Mouse (Mus musculus) embryonic fibroblast, embryonic 13.5 days (primary cell): Measurements from ENCODE around the gene Fdxr. TPM values are rescaled to one million over a fixed set of nuclear protein-coding genes. Genes with fewer than 3 reads are reported as not detected.
A peak's percentile ranks its signal among the peaks of the same experiment; 100 is the strongest.

ENCODE experiments used
- H3K27ac ChIP-seq: 2 replicates; pipeline ENCODE4 v1.5.1; 2012; ENCODE audit warnings: low read length, control low read depth, inconsistent platforms; ENCODE audit not compliant: insufficient read depth
- H3K4me1 ChIP-seq: 2 replicates; pipeline ENCODE4 v1.6.1; 2011; ENCODE audit warnings: low read length; ENCODE audit not compliant: control insufficient read depth, insufficient read depth
- H3K4me3 ChIP-seq: 2 replicates; pipeline ENCODE4 v1.5.1; 2011; ENCODE audit warnings: mild to moderate bottlenecking, control low read depth, low read length; ENCODE audit not compliant: insufficient read depth
- CTCF ChIP-seq: IDR thresholded peaks from 2 replicates; pipeline ENCODE4 v1.5.1; 2011; ENCODE audit warnings: mild to moderate bottlenecking, control low read depth, low read length, moderate library complexity, borderline replicate concordance; ENCODE audit not compliant: insufficient read depth
- POLR2A ChIP-seq: IDR thresholded peaks from 2 replicates; pipeline ENCODE4 v1.6.1; 2011; ENCODE audit warnings: low read depth, mild to moderate bottlenecking, control low read depth, low read length, moderate library complexity
- polyA plus RNA-seq: library from polyadenylated mRNA; stranded (reverse); fragments of >200 nt; gene quantifications from 2 replicates; pipeline ENCODE4 v1.2.4, GENCODE M21; 2011; ENCODE audit warnings: low read depth; ENCODE audit not compliant: missing spikeins, insufficient read length

The Fdxr gene
- polyA plus RNA-seq, 1 experiment, result 6.4 TPM

DNA sequence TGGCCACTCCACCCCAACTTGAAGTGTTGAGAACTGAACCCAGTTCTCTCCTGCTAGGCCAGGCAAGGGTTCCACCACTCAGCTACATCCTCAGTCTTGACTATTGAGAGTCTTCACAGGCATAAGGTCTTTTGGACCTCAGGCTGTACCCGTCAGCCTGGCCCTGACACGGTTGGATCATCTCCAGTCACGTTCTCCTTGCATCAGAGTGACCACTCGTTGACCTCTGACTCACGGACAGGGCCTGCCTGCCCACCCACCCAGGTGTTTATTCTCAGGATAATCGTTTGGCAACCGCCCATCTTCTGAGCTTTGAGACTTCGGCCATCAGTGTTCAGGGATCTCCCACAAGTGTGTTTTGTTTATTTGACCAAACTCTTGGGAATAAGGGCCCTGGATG, 26.3 kb upstream of the Fdxr start:
- Histone ChIP-seq H3K27ac (no peak overlapping the region), H3K4me1 (no peaks in the 10 kb centered on the region), H3K4me3 (no peak overlapping the region)
- TF ChIP-seq CTCF (no peak), POLR2A (no peak)

DNA sequence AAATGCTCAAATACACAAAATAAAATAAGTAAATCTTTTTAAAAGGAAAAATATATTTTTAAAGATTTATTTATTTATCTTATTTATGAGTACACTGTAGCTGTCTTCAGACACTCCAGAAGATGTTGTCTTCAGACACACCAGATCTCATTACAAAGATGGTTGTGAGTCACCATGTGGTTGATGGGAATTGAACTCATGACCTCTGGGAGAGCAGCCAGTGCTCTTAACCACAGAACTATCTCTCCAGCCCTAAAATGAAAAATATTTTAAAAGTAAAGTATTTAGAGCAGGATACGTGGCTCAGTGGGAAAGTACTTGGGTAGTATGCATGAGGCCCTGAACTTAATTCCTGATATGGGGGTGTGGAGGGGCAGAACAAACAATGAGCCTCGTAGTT, 24.5 kb upstream of the Fdxr start:
- TF ChIP-seq CTCF (no peak), POLR2A (no peak)
- H3K4me3 ChIP-seq, result no peak overlapping the region
- no peaks in the 10 kb centered on the region for H3K4me1 ChIP-seq
- no peak overlapping the region for H3K27ac ChIP-seq

DNA sequence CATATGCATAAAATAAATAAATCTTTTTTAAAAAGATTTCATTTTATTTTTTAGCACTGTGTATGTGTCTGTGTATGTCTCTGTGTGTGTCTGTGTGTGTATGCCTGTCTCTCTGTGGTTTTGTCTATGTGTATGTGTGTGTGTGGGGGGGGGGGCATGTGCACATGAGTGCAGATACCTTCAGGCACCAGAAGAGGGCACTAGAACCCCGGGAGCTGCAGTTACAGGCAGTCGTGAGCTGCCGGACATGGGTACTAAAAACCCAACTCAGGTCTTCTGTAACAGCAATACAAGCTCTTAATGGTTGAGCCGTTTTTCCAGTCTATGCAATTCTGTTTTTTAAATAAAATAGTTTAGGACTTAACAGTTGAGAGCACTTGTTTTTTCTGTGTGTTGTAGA, 23.9 kb upstream of the Fdxr start:
- Histone ChIP-seq H3K27ac (no peak overlapping the region), H3K4me3 (no peak overlapping the region), H3K4me1 (no peaks in the 10 kb centered on the region)
- TF ChIP-seq CTCF (no peak), POLR2A (no peak)

DNA sequence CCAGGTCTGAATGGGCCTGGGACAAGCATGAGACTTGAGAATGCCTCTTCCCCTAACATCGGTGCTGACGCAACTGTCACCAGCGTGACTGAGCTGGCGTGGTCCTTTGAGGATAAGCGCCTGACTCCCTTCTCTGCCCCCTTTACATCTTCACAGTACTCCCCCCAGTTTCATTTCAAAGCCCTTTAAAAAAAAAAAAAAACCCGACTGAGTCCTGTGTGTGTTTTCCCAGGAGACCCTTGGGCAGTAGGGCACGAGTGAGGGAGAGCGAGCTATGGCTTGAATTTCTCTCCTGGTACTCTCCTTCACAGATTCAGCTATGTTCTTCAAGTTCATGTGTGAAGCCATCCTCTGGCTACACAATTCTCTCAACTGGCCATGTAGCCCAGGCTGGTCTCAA, 21.3 kb upstream of the Fdxr start:
- H3K27ac ChIP-seq, result no peak overlapping the region
- no peak overlapping the region for H3K4me3 ChIP-seq
- TF ChIP-seq CTCF (no peak), POLR2A (no peak)
- H3K4me1 ChIP-seq, result no peaks in the 10 kb centered on the region

DNA sequence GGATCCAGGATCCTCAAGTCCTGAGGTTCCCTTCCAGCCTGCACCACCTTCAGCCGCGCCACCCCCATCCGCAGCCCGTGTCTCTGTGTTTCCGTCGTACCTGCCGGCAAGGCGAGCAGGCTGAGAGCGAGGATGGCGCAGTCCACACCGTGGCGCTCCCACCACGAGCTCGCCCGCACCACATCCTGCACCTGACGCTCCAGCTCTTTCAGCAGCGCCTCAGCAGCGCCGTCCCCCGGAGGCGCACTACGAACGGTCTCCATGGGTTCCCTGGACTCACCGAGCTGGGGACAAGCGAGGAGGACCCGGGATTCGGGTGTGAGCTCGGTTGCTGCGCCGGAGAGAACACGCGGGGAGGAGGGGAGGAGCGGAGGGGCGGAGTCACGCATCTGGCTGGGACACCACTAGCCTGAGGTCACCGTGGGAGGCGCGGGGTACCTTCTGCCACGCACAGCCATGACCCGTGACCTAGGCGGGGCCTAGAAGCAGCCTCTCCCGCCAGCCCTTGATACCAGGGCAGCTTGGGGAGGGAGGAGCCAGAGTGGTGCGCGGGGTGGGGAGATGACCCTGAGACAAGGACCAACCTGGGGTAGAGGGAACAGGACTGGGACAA, 20.5 kb upstream of the Fdxr start, which contains the start of gene Fads6:
TSS of gene Fads6 (minus strand) at position 450 of the 613 bp plus-strand sequence.
- H3K4me3 ChIP-seq, result peak within 1 kb of the TSS; percentile 4; the same call in 1 of the 2 replicates
- TF ChIP-seq POLR2A, result no peak
- TF ChIP-seq CTCF, result peak; percentile 40; the same call in 1 of the 2 replicates

DNA sequence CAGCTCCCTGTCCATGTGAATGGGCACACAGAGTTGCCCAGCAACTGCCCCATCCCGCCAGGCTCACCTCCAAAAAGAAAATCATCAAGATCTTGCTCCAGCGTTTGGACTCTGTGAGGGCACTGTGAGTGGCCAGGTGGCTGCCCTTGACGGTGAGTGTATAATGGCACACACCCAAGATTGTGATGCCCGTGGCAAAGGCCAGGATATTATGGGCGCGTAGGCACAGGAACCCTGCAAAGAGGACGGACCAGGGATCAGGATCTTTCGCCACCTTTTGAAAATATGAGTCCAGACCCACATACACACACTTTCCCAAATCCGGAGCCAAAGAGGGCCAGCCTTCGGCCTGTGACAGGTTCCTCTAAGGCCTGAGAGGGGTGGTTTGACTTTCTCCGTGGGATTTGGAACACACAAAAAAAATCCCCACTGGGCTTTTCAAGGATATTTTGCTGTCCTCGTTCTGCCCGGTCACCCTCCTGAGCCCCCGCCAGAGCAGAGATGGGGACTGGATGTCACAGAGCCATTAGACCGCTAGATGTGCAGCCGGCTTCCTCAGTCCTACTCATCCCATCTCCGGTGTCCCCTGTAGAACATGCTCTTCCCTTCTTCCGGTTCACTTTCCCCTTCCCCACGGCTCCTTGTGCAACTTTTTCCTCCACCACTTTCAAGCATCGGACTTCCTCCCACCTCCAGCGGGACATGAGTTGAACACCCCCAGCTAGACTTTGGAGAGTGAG, 19.8 kb upstream of the Fdxr start:
- Histone ChIP-seq H3K4me3 (no peak overlapping the region), H3K27ac (no peak overlapping the region), H3K4me1 (no peaks in the 10 kb centered on the region)
- no peak for TF ChIP-seq CTCF
- TF ChIP-seq POLR2A, result no peak

More for the DNA sequence above, 20.5 kb upstream of the Fdxr start, which contains the start of gene Fads6:
- no peaks in the 10 kb centered on the region for H3K4me1 ChIP-seq
- no peak within 1 kb of the TSS for H3K27ac ChIP-seq

DNA sequence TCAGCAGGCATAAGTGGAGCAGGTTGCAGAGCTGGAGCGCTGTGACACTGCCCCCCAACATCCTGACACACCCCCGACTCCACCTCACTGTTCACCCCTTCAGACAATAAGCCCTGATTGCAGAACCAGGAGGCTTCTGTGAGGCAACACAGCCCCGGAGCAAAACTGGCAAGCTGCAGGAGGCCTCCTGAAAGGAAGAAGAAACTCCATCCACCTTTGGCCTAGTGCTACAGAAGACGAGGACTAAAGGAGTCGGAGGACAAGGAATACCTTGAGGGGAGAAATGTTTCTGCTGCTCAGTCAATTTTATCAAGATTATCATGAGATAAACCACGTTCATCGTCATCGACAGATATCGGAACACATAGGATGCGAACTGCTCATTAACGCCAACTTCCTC, 19.1 kb upstream of the Fdxr start:
- no peak for TF ChIP-seq CTCF
- no peak for TF ChIP-seq POLR2A
- Histone ChIP-seq H3K27ac (no peak overlapping the region), H3K4me3 (no peak overlapping the region)

DNA sequence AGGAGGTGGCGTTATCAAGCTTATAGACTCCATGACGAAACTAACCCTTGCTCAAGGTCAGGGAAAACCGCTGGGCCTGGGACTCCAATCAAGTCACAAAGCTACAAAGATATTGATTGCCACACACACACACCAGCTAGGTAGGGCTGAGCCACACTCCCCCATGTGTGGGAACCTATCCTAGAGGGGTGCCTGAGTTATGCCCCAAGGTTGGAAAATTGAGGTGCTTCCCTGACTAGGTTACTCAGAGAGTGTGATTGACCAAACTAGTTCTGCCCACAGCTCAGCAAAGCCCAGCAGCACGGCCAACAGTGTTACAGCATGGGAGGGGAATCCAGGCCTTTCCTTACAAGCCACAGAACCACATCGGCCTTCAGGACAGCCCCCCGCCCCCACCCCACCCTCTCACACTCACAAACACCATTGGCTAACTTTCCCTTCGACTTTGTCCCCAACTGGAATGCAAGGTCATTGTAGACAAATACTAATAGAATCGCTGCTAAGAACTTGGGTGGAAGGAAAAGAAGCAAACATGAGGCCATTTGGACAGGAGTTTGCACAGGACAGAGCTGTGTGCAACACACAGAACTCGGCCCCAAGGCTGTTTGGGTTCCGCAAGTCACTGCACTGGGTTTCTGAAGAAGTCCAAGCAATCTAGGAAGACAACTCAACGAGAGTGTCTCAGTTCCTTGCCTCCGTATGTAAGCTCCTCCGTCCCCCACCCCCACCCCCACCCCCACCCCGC, 16.0 kb upstream of the Fdxr start:
- TF ChIP-seq CTCF, result no peak
- no peak for TF ChIP-seq POLR2A
- no peak overlapping the region for H3K27ac ChIP-seq
- H3K4me1 ChIP-seq, result no peaks in the 10 kb centered on the region
- no peak overlapping the region for H3K4me3 ChIP-seq

More for the DNA sequence above, 19.1 kb upstream of the Fdxr start:
- H3K4me1 ChIP-seq, result no peaks in the 10 kb centered on the region

DNA sequence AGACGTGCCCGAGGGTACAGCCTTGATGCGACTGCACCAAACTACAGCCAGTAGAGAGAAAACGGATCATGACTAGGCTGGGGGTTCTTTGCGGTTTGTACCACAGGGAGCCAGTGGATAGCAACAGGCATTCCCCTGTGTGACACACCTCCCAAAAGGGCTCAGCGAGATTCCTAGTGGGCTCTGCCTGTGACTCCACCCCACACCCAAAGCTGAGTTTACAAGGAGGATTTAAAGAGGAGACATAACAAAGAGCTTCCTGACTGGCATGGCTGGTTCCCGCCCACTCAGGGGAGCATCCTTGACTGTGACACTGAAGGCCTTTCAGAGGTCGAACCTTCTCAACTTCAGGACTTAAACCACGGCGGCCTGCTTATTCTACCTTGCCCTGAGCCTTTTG, 14.7 kb upstream of the Fdxr start:
- no peaks in the 10 kb centered on the region for H3K4me1 ChIP-seq
- TF ChIP-seq POLR2A (no peak), CTCF (no peak)
- no peak overlapping the region for H3K27ac ChIP-seq
- no peak overlapping the region for H3K4me3 ChIP-seq
